Mouse (Mus musculus): ENCODE results near the gene Dennd2d.

DNA sequence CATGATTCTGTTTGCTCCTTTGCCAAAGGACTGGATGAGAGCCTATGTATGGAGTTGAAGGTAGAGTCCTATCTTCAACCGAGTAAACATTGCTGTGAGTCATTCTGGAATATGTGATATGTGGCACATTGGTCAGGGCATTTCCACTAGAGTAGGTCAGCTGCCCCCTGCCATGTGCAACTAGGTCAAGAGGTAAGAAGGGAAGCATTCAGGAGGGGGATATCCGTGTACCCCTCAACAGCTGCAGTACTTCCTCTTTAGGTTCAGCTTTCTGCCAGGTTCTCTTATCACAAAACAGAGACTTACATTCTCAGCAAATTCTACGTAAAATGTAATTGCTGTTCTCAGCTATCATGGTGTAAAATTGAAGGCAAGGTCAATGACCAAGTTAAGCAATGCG, 8.0 kb upstream of the Dennd2d start:
- no peak for TF ChIP-seq GATA1 (IDR thresholded peaks at IDR 0.05; ENCODE audit: borderline replicate concordance, low read length)
- no peak for TF ChIP-seq FLI1 (IDR thresholded peaks at IDR 0.05; ENCODE audit: low read length)
